Mouse (Mus musculus): ENCODE measurements around the gene Pm20d1. TPM values are rescaled to one million over a fixed set of nuclear protein-coding genes. Genes with fewer than 3 reads are reported as not detected.
A peak's percentile ranks its signal among the peaks of the same experiment; 100 is the strongest.

Pm20d1 gene
- polyA plus RNA-seq, 1 experiment from 2014 or later = 0.82 TPM

DNA sequence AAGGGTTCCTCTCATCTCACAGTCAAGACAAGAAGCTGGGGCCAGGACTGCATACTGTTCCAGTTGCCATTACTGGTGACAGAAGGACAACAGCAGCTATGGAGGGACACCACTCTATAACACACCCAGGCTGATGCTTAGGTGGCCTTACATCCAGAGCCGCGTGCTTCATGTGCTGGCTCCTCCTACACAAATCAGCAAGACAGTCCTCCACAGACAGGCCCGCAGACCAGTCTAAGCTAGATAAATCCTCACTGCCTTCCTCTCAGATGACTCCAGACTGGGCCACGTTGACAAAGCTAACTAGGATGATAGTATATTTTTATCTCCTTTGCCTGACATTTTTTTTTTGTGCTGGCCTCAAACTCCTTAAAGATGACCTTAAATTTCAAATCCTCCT, 64.6 kb downstream of the Pm20d1 start:
- ATAC-seq (ENCODE audit: low FRiP score) (no peak), DNase-seq (ENCODE audit: low spot score, missing footprints) (no peak)
- Histone ChIP-seq H3K4me2 (no peak overlapping the region), H3K36me3 (ENCODE audit: control insufficient read depth, insufficient read depth, low read length) (no peaks in the 10 kb centered on the region), H3K27me3 (ENCODE audit: control insufficient read depth, insufficient read depth, low read length) (no peaks in the 10 kb centered on the region), H3K4me1 (ENCODE audit: control insufficient read depth, insufficient read depth, low read length) (no peaks in the 10 kb centered on the region), H3K4me3 (ENCODE audit: low read depth, low read length) (no peak overlapping the region), H3K9me3 (ENCODE audit: control insufficient read depth, low read length) (no peaks in the 10 kb centered on the region), H3K9ac (ENCODE audit: low read length) (no peak overlapping the region), H3K27ac (ENCODE audit: low read depth, low read length) (no peak overlapping the region)
- 79% methylated on average over 4 of the region's 4 CpGs for WGBS

GRCm38 (mm10) chr1:131865596-131865995, 68.4 kb downstream of the Pm20d1 start:
- 77% methylated on average over 5 of the region's 5 CpGs for WGBS
- H3K4me1 ChIP-seq (ENCODE audit: control insufficient read depth, insufficient read depth, low read length) = peaks cover 4% of the 10 kb centered on the region; the same call in 1 of the 2 replicates
- H3K27ac ChIP-seq (ENCODE audit: low read depth, low read length) = no peak overlapping the region
- no peak overlapping the region for H3K9ac ChIP-seq (ENCODE audit: low read length)
- peak; percentile 51 for DNase-seq (ENCODE audit: low spot score, missing footprints)
- H3K27me3 ChIP-seq (ENCODE audit: control insufficient read depth, insufficient read depth, low read length) = peaks cover 3% of the 10 kb centered on the region; the same call in 1 of the 2 replicates
- no peaks in the 10 kb centered on the region for H3K36me3 ChIP-seq (ENCODE audit: control insufficient read depth, insufficient read depth, low read length)
- H3K4me2 ChIP-seq = no peak overlapping the region
- H3K9me3 ChIP-seq (ENCODE audit: control insufficient read depth, low read length) = no peaks in the 10 kb centered on the region
- no peak for ATAC-seq (ENCODE audit: low FRiP score)
- H3K4me3 ChIP-seq (ENCODE audit: low read depth, low read length) = no peak overlapping the region

- ATAC-seq (ENCODE audit: low FRiP score) (peak; percentile 47; the same call in 1 of the 2 replicates), DNase-seq (ENCODE audit: low spot score, missing footprints) (peak; percentile 33)
- WGBS = 80% methylated on average over 6 of the region's 6 CpGs
- Histone ChIP-seq H3K9ac (ENCODE audit: low read length) (no peak overlapping the region), H3K4me2 (no peak overlapping the region), H3K27ac (ENCODE audit: low read depth, low read length) (no peak overlapping the region), H3K36me3 (ENCODE audit: control insufficient read depth, insufficient read depth, low read length) (no peaks in the 10 kb centered on the region), H3K4me3 (ENCODE audit: low read depth, low read length) (no peak overlapping the region), H3K9me3 (ENCODE audit: control insufficient read depth, low read length) (no peaks in the 10 kb centered on the region), H3K27me3 (ENCODE audit: control insufficient read depth, insufficient read depth, low read length) (peaks cover 3% of the 10 kb centered on the region; the same call in 1 of the 2 replicates), H3K4me1 (ENCODE audit: control insufficient read depth, insufficient read depth, low read length) (peaks cover 4% of the 10 kb centered on the region; the same call in 1 of the 2 replicates)
Observed at GRCm38 (mm10) chr1:131866304-131866999, 69.3 kb downstream of the Pm20d1 start.

- Histone ChIP-seq H3K9me3 (ENCODE audit: control insufficient read depth, low read length) (no peaks in the 10 kb centered on the region), H3K27ac (ENCODE audit: low read depth, low read length) (no peak within 1 kb of the TSS), H3K36me3 (ENCODE audit: control insufficient read depth, insufficient read depth, low read length) (no peaks in the 10 kb centered on the region), H3K9ac (ENCODE audit: low read length) (peak within 1 kb of the TSS; percentile 68), H3K4me3 (ENCODE audit: low read depth, low read length) (peak within 1 kb of the TSS; percentile 61), H3K27me3 (ENCODE audit: control insufficient read depth, insufficient read depth, low read length) (peaks cover 3% of the 10 kb centered on the region; the same call in 1 of the 2 replicates), H3K4me1 (ENCODE audit: control insufficient read depth, insufficient read depth, low read length) (peaks cover 4% of the 10 kb centered on the region; the same call in 1 of the 2 replicates), H3K4me2 (peak within 1 kb of the TSS; percentile 77)
- 2% methylated on average over 46 of the region's 46 CpGs for WGBS
- DNase-seq (ENCODE audit: low spot score, missing footprints) (peak; percentile 99), ATAC-seq (ENCODE audit: low FRiP score) (peak; percentile 98)
Observed at GRCm38 (mm10) chr1:131867093-131867945, 70.1 kb downstream of the Pm20d1 start, which contains the start of gene Rab29. TSS of gene Rab29 (plus strand) at chr1:131867224.

- peak overlapping the region; percentile 77 for H3K4me2 ChIP-seq
- ATAC-seq (ENCODE audit: low FRiP score) (no peak; the same call in 1 of the 2 replicates), DNase-seq (ENCODE audit: low spot score, missing footprints) (peak; percentile 89)
- H3K9me3 ChIP-seq (ENCODE audit: control insufficient read depth, low read length) = no peaks in the 10 kb centered on the region
- peaks cover 4% of the 10 kb centered on the region; the same call in 1 of the 2 replicates for H3K4me1 ChIP-seq (ENCODE audit: control insufficient read depth, insufficient read depth, low read length)
- no peak overlapping the region for H3K27ac ChIP-seq (ENCODE audit: low read depth, low read length)
- H3K4me3 ChIP-seq (ENCODE audit: low read depth, low read length) = peak overlapping the region; percentile 61
- no peaks in the 10 kb centered on the region for H3K36me3 ChIP-seq (ENCODE audit: control insufficient read depth, insufficient read depth, low read length)
- H3K27me3 ChIP-seq (ENCODE audit: control insufficient read depth, insufficient read depth, low read length) = peaks cover 3% of the 10 kb centered on the region; the same call in 1 of the 2 replicates
- 31% methylated on average over 10 of the region's 10 CpGs for WGBS
- H3K9ac ChIP-seq (ENCODE audit: low read length) = peak overlapping the region; percentile 68
Observed at GRCm38 (mm10) chr1:131867946-131868290, 70.7 kb downstream of the Pm20d1 start.

DNA sequence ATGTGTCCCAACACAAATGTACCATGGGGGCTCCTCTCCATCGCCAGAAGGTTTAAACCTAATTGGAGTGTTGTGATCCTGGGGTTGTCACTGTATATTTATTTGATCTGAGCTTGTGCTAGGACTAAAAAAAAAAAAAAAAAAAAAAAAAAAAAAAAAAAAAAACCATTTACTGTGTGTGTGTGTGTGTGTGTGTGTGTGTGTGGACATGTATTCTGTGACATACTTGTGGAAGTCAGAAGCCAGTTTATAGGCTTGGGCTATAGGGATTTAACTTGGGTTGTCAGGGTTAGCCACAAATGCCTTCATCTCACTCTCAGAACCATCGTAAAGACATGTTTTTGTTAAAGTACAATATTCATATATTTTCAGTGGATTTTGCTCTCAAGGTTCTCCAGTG, 72.4 kb downstream of the Pm20d1 start:
- H3K9me3 ChIP-seq (ENCODE audit: control insufficient read depth, low read length) = no peaks in the 10 kb centered on the region
- peaks cover 3% of the 10 kb centered on the region; the same call in 1 of the 2 replicates for H3K27me3 ChIP-seq (ENCODE audit: control insufficient read depth, insufficient read depth, low read length)
- no peaks in the 10 kb centered on the region for H3K36me3 ChIP-seq (ENCODE audit: control insufficient read depth, insufficient read depth, low read length)
- DNase-seq (ENCODE audit: low spot score, missing footprints) (no peak), ATAC-seq (ENCODE audit: low FRiP score) (no peak)
- WGBS = 85% methylated on average over 2 of the region's 2 CpGs
- H3K4me1 ChIP-seq (ENCODE audit: control insufficient read depth, insufficient read depth, low read length) = peaks cover 4% of the 10 kb centered on the region; the same call in 1 of the 2 replicates
- no peak overlapping the region for H3K4me2 ChIP-seq
- H3K27ac ChIP-seq (ENCODE audit: low read depth, low read length) = no peak overlapping the region
- H3K9ac ChIP-seq (ENCODE audit: low read length) = no peak overlapping the region
- H3K4me3 ChIP-seq (ENCODE audit: low read depth, low read length) = no peak overlapping the region

Other genes with a start within 250 kb of the Pm20d1 start
- not detected in 2 replicates for gene Avpr1b, start 198.1 kb upstream of the Pm20d1 start, polyA plus RNA-seq (2014; fragmentation: Nextera tagmentation; extraction: Ambion mirVana)
- gene Ctse, start 159.1 kb upstream of the Pm20d1 start, polyA plus RNA-seq (2014; fragmentation: Nextera tagmentation; extraction: Ambion mirVana) = 0.12 and 0.31 TPM in 2 replicates
- 1.0 and 1.3 TPM in 2 replicates for gene Rab7b, start 108.7 kb upstream of the Pm20d1 start, polyA plus RNA-seq (2014; fragmentation: Nextera tagmentation; extraction: Ambion mirVana)
- gene Slc26a9, start 53.4 kb upstream of the Pm20d1 start, polyA plus RNA-seq (2014; fragmentation: Nextera tagmentation; extraction: Ambion mirVana) = not detected in 2 replicates
- gene Slc41a1, start 30.1 kb downstream of the Pm20d1 start, polyA plus RNA-seq (2014; fragmentation: Nextera tagmentation; extraction: Ambion mirVana) = 10.0 and 11.4 TPM in 2 replicates
- gene Rab29, start 69.8 kb downstream of the Pm20d1 start, polyA plus RNA-seq (2014; fragmentation: Nextera tagmentation; extraction: Ambion mirVana) = 12.5 and 15.0 TPM in 2 replicates
- 61.3 and 63.1 TPM in 2 replicates for gene Nucks1, start 113.2 kb downstream of the Pm20d1 start, polyA plus RNA-seq (2014; fragmentation: Nextera tagmentation; extraction: Ambion mirVana)
- gene Slc45a3, start 165.6 kb downstream of the Pm20d1 start, polyA plus RNA-seq (2014; fragmentation: Nextera tagmentation; extraction: Ambion mirVana) = 19.5 and 20.5 TPM in 2 replicates
- gene Elk4, start 210.2 kb downstream of the Pm20d1 start, polyA plus RNA-seq (2014; fragmentation: Nextera tagmentation; extraction: Ambion mirVana) = 17.2 and 19.5 TPM in 2 replicates

Data from midbrain, embryonic 11.5 days (tissue).